Mouse (Mus musculus) layer of hippocampus, postnatal 10 days (tissue): ENCODE data around the gene Ptpn6. TPM values are rescaled to one million over a fixed set of nuclear protein-coding genes. Genes with fewer than 3 reads are reported as not detected.

Source experiments
- DNase-seq, 2 experiments: peaks; one replicate each; pipeline ENCODE4 v3.0.0; 2021; ENCODE audit warnings: low spot score in 2 of 2
- long read RNA-seq: library from polyadenylated mRNA; stranded (forward); transcript quantifications from one replicate; pipeline ENCODE4 v2.0.0, GENCODE M21; 2023
- total RNA-seq, 2 experiments: library from RNA; stranded (reverse); gene quantifications; 2 replicates each; pipeline ENCODE4 v1.2.3; 2021

Ptpn6 gene
- total RNA-seq: 1 to 10 TPM; 4.3 to 5.3 TPM
- long read RNA-seq, partial matches to known transcripts: 1 of 4 reads
- long read RNA-seq, other reads (novel, unspliced or antisense): 0 of 4 reads

DNA sequence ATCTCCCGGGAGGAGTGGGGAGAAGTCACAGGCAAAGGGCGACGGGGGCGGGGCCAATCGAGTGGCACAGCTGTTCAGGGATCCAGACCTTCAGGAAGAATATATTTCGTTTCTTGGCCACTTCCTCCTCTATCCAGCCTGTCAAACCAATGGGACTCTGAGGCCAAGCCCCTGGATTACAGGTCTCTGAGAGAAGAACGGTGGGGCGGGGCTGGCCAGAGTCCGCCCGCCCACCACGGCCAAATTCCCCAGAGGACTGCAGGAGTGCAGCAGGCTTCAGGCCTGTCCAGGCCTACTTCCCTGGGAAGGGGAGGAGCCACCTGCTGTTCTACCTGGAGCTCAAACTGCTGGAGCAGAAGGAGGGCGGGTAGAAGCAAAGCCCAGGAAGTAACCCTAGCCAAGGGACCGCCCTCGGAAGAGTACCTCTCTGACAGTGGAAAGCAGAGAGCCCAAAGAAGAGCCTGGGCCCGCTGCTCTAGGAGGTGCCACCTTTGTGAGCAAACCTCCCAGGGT lies at the start of gene Ptpn6:
Ptpn6 (minus strand) TSS at position 204 of the 513 bp plus-strand sequence.
- DNase-seq: no peak

DNA sequence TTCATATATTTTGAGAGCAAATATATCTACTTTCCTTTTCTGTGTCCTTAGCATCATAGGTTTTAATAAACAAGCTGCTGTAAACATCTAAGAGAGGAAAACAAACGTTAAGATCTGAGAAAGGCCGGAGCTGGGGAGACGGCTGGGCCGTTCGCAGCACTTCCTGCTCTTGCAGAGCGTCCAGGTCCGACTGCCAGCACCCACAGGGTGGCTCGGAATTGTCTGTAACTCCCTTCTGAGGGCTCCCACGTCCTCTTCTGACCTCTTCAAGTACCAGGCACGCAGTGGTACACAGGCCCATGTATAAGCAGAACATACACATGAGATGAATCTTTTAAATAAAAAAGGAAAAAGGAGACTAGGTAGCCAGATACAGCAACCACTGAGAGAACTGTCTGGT lies 49.2 kb upstream of the Ptpn6 start:
- no peak for DNase-seq

DNA sequence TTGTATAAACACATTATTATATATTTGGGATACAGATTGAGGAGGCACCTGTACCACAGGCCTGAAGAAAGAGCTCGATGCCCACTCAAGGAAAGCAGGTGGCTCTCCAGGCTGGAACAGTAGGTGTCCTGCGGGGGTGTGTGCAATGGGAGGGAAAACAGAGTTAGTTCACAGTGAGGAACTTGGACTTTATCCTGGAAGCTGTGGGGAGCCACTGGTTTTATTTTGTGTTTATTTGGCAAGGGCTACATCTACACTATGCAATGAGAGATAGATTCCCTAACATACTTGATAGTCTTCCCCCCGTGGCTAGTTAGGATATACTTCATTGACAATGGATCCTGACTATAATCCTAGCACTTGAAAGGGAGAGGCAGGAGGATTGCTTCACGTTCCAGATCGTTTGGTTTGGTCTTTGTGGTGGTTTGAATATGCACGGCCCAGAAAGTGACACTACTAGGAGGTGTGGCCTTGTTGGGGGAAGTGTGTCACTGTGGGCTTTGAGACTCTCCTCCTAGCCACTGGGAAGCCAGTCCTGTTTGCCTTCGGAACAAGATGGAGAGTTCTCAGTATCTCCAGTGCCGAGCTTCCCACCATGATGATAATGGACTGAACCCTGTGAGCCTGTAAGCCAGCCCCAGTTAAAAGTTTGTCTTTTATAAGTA lies 48.4 kb upstream of the Ptpn6 start:
- no peak for DNase-seq

DNA sequence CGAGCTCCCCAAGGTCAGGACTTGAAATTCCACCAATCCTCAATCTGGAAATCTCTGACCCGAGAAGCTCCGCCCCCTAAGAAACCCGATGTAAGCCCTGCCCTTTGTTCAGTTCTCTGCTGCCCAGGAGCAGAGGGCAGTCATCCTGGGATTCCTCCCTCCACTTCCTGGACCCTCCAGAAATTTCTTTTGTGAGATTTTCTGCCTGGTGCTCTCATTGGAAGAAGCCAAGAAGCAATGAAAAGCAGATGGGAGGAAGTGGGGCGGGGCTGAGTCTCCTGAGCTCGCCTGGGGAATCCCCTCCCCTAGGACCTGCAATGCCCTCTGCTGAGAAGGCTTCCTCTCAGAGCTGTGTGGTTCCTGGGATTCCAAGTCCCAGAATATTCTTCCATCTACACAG lies 43.9 kb upstream of the Ptpn6 start:
- DNase-seq: no peak

DNA sequence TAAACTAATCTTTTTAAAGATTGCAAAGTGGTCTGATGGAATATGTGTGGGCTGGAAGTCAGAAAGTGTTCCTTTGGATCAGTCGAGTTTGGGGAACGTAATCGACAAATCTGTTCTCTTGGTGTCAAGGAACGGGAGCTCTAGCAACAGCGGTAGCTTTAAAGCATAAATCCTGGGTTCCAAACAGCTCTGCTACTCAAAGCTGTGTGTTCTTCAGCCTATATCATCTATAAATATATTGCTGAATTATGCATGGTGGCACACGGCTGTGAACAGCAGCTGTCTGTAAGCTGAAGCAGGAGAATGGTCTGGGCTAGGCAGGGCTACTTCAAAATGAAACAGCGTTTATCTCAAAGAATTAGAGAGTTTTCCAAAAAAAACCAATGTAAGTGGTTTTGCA lies 42.4 kb upstream of the Ptpn6 start:
- no peak for DNase-seq

DNA sequence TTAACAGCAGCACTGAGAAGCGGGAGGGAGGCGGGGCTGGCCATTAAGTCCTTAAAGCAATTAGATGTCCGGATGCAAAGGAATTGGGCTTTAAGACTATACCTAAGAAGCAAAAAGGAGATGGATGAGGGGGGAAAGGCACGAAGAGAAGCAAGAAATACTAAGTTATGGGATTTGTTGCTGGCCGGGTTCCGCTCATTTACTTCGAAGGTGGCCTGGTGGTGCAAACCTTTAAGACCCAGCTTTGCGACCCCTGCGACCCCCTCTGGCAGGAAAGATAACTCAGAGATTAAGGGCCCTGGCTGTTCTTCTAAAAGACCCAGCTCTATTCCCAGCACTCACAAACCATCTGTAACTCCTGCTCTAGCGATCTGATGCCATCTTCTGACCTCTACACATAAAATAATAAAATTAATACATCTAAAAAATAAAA lies 41.5 kb upstream of the Ptpn6 start:
- DNase-seq: no peak

DNA sequence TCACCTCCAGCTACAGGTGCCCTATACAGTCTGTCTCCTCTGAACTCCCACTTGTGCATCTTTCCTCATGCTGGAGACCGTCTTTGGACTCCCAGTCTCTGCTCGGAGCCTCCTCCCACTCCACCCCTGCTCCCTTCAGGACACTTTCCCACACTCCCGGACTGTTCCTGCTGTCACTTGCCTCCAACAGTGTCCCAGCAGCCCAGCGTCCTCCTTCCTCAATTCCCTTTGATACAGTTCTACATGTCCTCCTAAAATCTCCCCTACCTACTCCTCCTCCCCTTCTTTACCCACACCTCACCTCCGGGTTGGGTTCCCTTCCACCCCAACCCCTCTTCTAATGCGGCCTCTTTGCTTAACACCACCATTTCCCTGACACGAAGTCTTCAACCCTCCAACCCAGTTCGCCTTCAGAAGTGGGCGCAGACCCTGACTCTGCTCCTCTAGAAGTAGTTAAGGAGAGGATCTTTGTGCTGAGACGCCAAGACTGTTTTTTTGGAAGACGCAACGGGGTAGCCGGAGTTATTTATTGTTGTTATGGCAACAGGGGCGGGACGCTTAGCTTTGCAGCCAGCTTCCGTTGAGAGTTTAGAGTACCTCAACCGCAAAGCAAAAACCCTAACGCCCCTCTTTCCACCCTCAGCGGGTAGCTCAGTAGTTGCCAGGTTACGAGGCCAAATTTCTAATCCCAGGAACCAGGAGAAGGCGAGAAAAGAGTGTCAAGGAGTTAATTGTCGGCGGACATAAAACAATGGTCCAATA lies 40.9 kb upstream of the Ptpn6 start, which contains the start of gene Lrrc23:
Lrrc23 (minus strand) TSS at position 506 of the 762 bp plus-strand sequence.
- peak in 1 of 2 experiments; percentile 47 for DNase-seq

DNA sequence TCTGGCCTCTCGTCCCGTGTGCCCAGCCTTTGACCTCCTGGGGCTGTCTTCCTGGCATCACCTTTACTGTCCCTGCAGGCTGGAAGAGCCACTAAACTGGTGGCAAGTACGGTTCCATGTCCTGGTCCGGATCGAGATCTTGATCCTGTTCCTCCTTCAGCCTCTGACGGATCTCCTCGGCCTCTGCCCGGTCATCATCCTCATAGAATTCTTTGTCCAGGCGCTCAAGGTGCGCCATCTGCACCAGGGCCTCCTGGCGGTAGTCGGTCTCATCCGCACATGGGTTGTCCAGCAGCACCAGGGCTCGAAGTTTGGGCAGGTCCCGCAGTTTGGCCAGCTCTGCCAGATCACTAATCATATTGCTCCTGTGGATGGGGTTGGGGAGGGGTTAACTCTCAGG lies 32.0 kb upstream of the Ptpn6 start:
- no peak for DNase-seq

DNA sequence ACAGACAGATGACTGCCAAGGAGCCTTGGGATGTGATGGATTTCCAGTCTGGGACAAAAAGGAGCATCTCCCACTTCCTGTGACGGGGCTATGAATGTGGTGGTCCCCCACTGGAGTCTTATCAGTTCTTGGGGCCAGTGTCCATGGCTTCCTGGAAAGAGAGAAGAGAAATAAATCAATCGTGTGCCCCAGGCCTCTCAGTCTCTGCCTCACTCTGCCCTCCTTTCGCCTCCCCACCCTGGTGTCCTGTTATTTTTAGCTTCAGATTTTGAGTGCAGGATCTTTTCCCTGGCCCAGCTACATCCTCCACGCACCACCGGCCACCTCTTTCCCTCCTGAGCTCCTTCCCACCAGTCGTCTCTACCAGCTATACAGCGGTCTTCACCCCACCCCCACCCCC lies 31.5 kb upstream of the Ptpn6 start:
- DNase-seq: no peak

DNA sequence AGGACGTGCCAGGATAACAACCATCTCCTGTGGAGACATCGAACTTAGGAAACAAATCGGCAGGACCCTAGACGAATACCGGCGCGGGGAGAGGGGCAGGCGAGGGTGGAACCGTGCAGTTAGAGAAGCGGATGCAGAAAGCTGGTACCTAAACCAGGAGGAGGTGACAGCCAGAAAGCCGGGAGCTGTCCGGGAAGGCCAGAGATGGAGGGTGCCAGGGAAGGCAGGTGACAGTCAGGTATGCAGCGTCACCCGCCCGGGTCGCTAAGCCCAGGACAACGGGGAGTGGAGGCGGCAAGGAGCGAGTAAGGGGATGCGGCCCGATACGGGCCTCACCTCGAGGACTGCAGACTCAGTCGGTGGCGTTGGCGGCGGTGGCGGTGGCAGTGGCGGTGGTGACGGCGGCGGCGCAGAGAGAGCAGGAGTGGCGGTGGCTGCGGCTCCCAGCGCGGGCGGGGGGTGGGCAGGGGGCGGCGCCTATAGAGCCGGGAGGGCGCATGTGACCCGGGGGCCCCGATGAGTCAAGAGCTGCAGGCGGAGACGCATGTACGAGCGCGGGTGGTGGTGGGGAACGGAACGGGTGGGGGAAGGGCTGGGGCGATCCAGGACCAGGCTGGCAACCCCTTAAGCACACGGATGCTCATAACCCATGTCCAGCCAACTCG lies 30.7 kb upstream of the Ptpn6 start, which contains the start of gene Eno2:
Eno2 (minus strand) TSS at position 573 of the 665 bp plus-strand sequence.
- DNase-seq: peak; percentile 66 to 77

DNA sequence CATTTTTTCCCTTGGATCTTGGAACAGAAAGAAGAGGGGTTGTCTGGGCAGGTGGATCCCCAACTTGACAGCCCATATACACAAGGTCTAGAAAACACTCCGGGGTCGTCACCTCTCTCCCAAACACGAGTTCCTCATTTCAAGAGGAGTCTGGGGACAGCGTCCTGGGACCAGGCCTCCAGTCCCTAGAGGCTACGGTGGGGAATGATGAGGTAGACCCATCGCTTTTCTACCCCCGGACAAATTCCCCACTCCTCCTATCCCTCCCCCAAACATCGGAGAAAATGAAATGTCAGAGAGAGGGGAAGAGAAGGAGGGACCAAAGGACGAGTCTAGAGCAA lies 30.2 kb upstream of the Ptpn6 start:
- no peak for DNase-seq

DNA sequence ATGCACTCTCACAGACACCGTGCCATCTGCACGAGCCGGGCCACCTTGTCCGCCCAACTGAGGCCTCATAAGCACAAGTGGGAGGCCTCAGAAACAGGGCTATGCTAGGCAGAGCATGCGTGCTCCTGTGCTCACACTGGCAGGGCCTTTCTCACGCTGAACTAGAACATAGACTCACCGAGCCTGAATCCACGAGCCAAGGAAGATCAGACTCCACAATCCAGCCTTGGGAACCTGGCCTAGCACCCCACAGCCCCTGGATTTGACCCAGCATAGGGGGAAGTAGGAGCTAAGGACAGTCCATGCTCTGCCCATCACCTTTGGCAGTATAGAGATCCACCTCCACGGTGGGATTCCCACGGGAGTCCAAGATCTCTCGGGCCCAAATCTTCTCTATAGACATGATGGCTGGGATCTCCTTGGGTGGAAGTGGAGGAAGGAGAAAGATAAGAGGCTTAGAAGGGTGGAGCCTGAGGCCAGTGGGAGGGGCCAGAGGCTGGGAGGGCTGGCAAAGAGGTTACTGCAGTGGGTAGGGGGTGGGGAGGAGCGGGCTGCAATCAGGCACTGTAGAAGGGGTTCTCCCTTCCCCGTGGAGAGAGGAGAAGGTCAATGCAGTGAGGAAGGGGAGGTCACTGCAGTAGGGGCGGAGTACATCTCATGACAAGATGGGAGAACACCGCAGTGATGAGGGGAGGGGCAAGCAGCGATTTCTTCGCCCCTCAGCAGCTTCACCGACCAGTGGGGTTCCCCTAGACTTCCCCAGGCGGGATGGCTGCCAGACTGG lies 29.6 kb upstream of the Ptpn6 start:
- peak; percentile 56 to 66 for DNase-seq

DNA sequence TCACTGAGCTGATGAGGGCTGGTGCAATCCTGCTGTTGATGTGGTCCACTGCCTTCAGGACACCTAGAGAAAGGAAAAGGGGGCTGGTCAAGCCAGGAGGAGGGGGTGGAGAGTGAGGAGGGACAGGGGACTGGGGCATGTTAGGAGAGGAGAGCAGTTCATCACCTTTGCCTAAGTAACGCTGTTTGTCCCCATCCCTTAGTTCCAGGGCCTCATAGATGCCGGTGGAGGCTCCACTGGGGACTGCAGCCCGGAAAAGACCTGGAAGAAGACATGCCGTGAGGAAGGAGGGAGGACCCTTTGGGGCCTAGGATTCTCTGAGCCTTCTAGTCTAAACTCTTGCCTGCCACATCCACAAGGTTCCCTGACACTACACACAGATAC lies 29.0 kb upstream of the Ptpn6 start:
- no peak for DNase-seq

DNA sequence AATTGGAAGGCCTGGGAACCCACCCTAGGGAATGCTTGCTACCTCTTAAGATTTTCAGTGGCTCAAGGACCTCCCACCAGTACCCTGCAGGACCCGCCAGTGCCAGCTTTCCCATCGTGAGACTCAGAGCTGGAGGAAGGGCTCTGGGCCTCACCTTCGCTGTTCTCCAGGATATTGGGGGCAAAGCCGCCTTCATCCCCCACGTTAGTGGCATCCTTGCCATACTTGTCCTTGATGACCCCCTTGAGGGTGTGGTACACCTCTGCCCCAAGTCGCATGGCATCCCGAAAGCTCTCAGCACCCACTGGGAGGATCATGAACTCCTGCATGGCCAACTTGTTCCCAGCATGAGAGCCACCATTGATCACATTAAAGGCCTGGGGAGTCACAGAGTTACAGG lies 27.4 kb upstream of the Ptpn6 start:
- no peak for DNase-seq

DNA sequence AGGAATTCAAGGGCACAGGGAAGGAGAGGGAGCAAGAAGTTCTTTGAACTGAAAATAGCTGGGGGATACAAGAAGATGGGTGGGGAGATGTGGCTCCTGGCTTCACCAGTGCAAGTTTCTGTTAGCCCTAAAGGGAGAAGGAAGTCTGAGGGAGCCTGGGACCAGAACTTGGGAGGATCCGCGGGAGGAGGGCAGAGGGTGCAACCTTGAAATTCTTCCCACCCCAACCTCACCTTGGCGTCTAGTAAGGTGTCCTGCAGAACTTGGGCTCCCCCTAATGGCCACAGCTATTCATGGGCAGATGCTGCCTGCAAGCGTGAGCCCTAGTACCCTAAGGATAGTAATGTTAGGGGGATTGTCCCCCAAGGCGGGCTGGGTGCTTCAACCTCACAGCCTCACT lies 20.7 kb upstream of the Ptpn6 start:
- DNase-seq: peak; percentile 83 to 85

DNA sequence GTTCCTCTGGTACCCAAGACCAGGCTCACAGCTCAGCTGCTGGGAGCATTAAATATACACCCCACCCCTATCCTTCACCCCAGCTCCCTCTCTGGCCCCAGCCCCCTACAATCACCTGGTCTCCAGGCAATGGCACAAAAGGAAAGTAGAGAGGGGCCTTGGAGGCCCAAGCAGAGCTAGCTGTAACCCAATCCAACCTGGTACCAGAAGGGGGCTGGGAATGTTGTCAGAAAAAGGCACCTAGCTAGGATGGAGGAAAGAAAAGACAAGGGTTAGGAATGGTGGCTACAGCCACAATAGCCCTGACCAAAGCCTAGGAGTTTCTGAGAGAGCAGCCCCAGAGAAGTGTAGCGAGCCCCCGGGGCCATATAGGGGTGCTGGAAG lies 20.3 kb upstream of the Ptpn6 start:
- no peak for DNase-seq

DNA sequence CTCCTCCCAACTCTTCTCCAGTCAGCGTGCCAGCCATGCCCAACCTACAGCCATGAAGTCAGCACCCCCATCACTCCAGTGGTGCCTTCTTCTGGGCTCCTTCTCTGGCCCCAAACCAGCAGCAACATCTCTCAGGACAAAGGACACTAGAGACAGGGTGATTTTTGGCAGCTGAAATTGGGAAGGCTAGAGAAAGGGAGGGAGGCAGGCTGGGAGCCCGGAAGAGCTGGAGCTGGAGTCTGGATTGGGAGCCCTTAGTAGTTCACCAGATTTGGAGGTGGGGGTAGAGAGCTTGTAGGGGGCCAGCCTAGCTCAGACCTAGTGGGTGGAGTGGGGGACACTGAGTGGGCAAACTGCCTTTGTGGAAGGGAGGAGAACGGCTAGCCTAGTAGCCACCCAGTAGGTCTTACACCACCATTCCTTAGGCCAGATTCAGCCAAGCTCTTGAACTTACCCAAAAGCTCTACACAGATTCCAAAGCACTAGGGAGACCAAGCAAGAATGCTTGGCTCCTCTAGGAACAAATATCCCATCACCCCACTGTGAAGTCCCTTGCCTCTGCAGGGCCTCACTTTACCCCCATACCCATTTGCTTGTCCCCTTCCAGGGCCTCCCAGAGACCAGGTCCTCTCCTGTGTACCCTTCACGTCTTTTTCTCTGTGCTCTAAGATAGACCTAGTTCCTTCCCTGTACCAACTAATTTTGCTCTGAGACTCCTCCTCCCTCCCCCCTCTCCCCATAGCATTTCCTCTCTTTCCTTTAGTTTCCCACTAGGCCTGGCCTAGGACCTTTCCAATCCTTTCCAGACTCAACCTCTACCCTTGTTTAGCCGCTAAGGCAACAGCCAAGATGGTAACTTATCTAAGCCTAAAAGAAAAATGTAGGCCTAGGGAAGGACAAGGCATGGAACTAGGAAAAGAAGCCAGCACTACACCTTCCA lies 19.7 kb upstream of the Ptpn6 start:
- peak; percentile 64 to 76 for DNase-seq

DNA sequence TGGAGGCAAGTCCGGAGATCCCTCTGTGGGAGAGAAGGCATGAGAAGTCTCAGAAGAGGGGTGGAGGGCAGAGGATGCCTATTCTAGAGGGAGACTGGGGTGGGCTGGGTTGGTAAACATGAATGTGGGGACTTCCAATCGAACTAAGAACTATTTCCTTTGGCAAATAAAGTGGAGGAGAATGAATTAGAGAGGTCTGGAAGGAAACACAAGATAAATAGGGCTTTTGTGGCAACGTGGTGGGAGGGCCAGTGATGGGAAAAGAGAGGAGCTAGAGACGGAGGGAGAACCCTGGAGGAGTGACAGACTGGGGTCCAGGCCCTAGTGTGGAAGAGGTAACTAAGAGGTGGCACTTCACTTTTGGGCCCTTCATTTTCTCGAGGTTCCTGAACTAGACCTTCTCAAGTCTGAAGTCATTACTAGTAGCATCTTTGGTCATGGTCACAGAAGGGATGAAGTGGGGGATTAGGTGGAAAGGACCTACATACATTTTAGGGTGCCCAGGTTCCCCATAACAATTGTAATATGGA lies 18.9 kb upstream of the Ptpn6 start:
- no peak for DNase-seq

DNA sequence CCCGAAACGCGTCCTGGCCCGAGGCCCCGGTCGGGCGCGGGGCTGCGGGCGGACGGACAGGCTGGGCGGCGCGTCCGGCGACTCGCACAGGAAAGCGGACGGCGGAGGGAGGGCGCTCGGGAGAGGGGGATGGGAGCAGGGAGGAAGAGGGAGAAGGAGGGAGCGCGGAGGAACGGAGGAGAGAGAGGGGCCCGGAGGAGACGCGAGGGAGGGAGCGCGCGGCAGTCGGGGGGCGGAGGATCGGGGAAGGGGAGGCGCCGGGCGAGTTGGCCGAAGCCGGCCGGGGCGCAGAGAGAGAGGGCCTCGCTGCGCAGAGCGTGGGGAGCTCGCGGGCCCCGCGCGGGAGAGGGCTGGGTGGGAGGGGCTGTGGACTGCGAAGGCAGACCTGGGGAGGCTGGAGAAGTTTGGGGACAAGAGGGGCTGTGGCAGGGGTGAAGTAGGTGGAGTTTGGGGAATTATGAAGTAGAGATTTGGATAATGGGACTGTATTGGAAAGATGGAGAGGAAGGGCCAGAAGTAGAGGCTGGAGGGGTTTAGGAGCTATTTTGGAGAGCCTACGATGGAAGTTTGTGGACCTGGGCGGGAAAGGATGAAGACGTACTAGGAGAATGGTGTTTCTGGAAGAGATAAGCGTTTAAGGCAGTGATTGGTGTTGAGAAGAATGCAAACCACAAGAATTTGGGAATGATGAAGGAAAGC lies 18.3 kb upstream of the Ptpn6 start:
- DNase-seq: peak; percentile 82 to 87
